Mouse (Mus musculus): Measurements from ENCODE around the gene Chd6. TPM values are rescaled to one million over a fixed set of nuclear protein-coding genes. Genes with fewer than 3 reads are reported as not detected.

Chd6 gene
- polyA plus RNA-seq, 1 experiment from 2014 or later = 32.1 TPM

GRCm38 (mm10) chr2:161024606-161025005 lies 84.3 kb downstream of the Chd6 start:
- WGBS = 87% methylated on average over 1 of the region's 1 CpGs
- no peak overlapping the region for H3K27ac ChIP-seq (replicated peaks)
- H3K27me3 ChIP-seq (replicated peaks) = no peaks in the 10 kb centered on the region
- H3K4me1 ChIP-seq = no peaks in the 10 kb centered on the region
- no peak overlapping the region for H3K4me3 ChIP-seq (replicated peaks)
- no peaks in the 10 kb centered on the region for H3K9me3 ChIP-seq (replicated peaks)
- H3K4me2 ChIP-seq = no peak overlapping the region
- ATAC-seq (ENCODE audit: low FRiP score) = no peak
- H3K9ac ChIP-seq (replicated peaks) = no peak overlapping the region
- H3K36me3 ChIP-seq = peaks cover 58% of the 10 kb centered on the region

DNA sequence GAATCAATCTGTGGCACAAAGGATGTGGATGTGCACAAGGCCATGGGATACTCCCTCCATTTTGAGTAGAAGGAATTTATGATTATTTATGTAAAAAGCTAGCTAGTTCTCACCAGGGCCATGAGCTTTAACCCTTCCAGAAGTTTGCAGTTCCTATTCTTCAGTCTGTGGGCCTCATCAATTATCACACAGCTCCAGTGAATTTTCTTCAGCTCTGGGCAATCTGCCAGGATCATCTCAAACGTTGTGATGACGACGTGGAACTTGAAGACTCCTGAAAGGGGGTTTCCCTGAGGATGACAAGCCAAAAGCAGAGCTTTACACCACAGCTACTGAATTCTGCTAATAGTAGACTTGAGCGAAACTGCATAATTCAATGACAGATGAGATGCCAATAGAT lies 91.0 kb downstream of the Chd6 start:
- no peak for ATAC-seq (ENCODE audit: low FRiP score)
- Histone ChIP-seq H3K27ac (replicated peaks) (no peak overlapping the region), H3K9ac (replicated peaks) (no peak overlapping the region), H3K4me1 (no peaks in the 10 kb centered on the region), H3K36me3 (peaks cover 75% of the 10 kb centered on the region), H3K4me3 (replicated peaks) (no peak overlapping the region), H3K9me3 (replicated peaks) (no peaks in the 10 kb centered on the region), H3K4me2 (no peak overlapping the region), H3K27me3 (replicated peaks) (no peaks in the 10 kb centered on the region)
- 42% methylated on average over 4 of the region's 4 CpGs for WGBS

- Histone ChIP-seq H3K9ac (replicated peaks) (no peak overlapping the region), H3K36me3 (peaks cover 80% of the 10 kb centered on the region), H3K9me3 (replicated peaks) (no peaks in the 10 kb centered on the region), H3K4me3 (replicated peaks) (no peak overlapping the region), H3K27ac (replicated peaks) (no peak overlapping the region), H3K4me1 (no peaks in the 10 kb centered on the region), H3K27me3 (replicated peaks) (no peaks in the 10 kb centered on the region), H3K4me2 (no peak overlapping the region)
- no peak for ATAC-seq (ENCODE audit: low FRiP score)
- 95% methylated on average over 16 of the region's 16 CpGs for WGBS
Measured at GRCm38 (mm10) chr2:161012577-161013251, 96.2 kb downstream of the Chd6 start.

- peaks cover 37% of the 10 kb centered on the region for H3K36me3 ChIP-seq
- no peaks in the 10 kb centered on the region for H3K27me3 ChIP-seq (replicated peaks)
- no peaks in the 10 kb centered on the region for H3K9me3 ChIP-seq (replicated peaks)
- H3K4me3 ChIP-seq (replicated peaks) = no peak overlapping the region
- WGBS = 78% methylated on average over 3 of the region's 3 CpGs
- ATAC-seq (ENCODE audit: low FRiP score) = no peak
- H3K27ac ChIP-seq (replicated peaks) = no peak overlapping the region
- no peak overlapping the region for H3K9ac ChIP-seq (replicated peaks)
- H3K4me2 ChIP-seq = no peak overlapping the region
- no peaks in the 10 kb centered on the region for H3K4me1 ChIP-seq
Measured at GRCm38 (mm10) chr2:161004338-161004737, 104.5 kb downstream of the Chd6 start.

DNA sequence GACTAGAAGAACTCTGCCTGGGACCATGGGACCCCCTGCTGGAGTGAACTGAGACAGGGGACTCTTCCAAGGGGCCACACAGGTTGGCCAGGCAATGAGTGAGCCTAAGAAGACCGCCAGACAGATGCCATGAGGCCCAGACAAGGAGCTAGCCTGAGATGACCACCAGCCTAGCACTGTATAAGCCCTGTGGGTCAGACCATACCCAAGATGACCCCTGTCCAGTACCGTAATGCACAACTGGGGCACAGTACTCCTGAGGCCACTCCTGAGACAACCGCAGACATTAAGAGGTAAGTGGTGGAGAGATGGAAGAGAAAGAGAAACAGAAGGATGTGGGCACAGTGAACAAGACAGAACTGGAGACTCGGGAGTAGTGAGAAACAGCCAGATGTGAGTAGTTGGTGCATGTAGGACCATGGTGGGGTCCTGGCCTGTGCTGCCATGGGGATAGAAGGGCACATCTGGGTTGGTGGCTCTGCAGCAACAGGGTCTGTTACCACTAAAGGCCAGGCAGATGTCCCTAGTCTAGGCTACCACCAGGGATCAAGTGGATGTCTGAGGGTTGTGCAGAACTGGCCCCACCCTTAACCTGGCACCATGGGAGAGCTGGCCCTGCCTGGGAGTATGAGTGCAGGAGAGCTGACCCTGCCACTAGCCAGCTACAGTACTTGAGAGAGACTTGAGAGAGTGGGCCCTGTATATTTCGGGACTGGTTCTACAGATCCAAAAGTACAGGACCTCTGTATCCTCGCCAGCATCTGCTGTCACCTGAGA lies 111.7 kb downstream of the Chd6 start:
- 95% methylated on average over 6 of the region's 6 CpGs for WGBS
- Histone ChIP-seq H3K9ac (replicated peaks) (no peak overlapping the region), H3K27ac (replicated peaks) (no peak overlapping the region), H3K4me2 (no peak overlapping the region), H3K36me3 (peaks cover 3% of the 10 kb centered on the region; the same call in 1 of the 2 replicates), H3K27me3 (replicated peaks) (no peaks in the 10 kb centered on the region), H3K4me1 (no peaks in the 10 kb centered on the region), H3K4me3 (replicated peaks) (no peak overlapping the region), H3K9me3 (replicated peaks) (no peaks in the 10 kb centered on the region)
- no peak for ATAC-seq (ENCODE audit: low FRiP score)

DNA sequence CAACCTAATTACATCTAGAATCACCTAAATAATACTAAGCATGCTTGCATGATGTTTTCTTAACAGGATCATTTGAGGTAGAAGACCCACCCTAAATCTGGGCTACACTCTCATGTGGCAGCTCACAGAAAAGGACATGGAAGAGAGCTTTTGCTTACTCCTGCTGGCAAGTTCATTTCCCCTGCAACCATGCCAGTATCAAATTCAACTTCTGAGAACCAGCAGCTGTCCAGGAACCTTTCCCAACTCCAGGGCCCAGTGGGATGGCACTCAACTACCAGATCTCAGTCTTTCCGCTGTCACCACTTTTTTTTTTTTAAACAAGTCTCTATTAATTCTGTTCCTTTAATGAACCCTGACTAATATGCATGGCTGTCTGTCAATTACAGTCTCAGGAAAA lies 114.7 kb downstream of the Chd6 start:
- no peaks in the 10 kb centered on the region for H3K4me1 ChIP-seq
- H3K4me2 ChIP-seq = no peak overlapping the region
- H3K9ac ChIP-seq (replicated peaks) = no peak overlapping the region
- WGBS = 52% methylated on average over 1 of the region's 1 CpGs
- ATAC-seq (ENCODE audit: low FRiP score) = no peak
- no peaks in the 10 kb centered on the region for H3K27me3 ChIP-seq (replicated peaks)
- peaks cover 16% of the 10 kb centered on the region for H3K36me3 ChIP-seq
- no peak overlapping the region for H3K4me3 ChIP-seq (replicated peaks)
- H3K27ac ChIP-seq (replicated peaks) = no peak overlapping the region
- H3K9me3 ChIP-seq (replicated peaks) = no peaks in the 10 kb centered on the region

- H3K4me1 ChIP-seq = no peaks in the 10 kb centered on the region
- ATAC-seq (ENCODE audit: low FRiP score) = no peak
- H3K4me2 ChIP-seq = no peak overlapping the region
- WGBS = 94% methylated on average over 3 of the region's 3 CpGs
- no peaks in the 10 kb centered on the region for H3K9me3 ChIP-seq (replicated peaks)
- H3K27me3 ChIP-seq (replicated peaks) = no peaks in the 10 kb centered on the region
- H3K9ac ChIP-seq (replicated peaks) = no peak overlapping the region
- H3K4me3 ChIP-seq (replicated peaks) = no peak overlapping the region
- H3K27ac ChIP-seq (replicated peaks) = no peak overlapping the region
- peaks cover 27% of the 10 kb centered on the region for H3K36me3 ChIP-seq
Measured at GRCm38 (mm10) chr2:160992465-160992864, 116.4 kb downstream of the Chd6 start.

GRCm38 (mm10) chr2:160990339-160991070 lies 118.4 kb downstream of the Chd6 start:
- Histone ChIP-seq H3K4me3 (replicated peaks) (no peak overlapping the region), H3K27me3 (replicated peaks) (no peaks in the 10 kb centered on the region), H3K36me3 (peaks cover 39% of the 10 kb centered on the region), H3K4me1 (no peaks in the 10 kb centered on the region), H3K9me3 (replicated peaks) (no peaks in the 10 kb centered on the region), H3K27ac (replicated peaks) (no peak overlapping the region), H3K4me2 (no peak overlapping the region), H3K9ac (replicated peaks) (no peak overlapping the region)
- ATAC-seq (ENCODE audit: low FRiP score) = no peak
- WGBS = 89% methylated on average over 6 of the region's 6 CpGs

- Histone ChIP-seq H3K9me3 (replicated peaks) (no peaks in the 10 kb centered on the region), H3K4me3 (replicated peaks) (no peak overlapping the region), H3K27ac (replicated peaks) (no peak overlapping the region), H3K4me2 (no peak overlapping the region), H3K36me3 (peaks cover 65% of the 10 kb centered on the region), H3K9ac (replicated peaks) (no peak overlapping the region), H3K4me1 (no peaks in the 10 kb centered on the region), H3K27me3 (replicated peaks) (no peaks in the 10 kb centered on the region)
- no peak for ATAC-seq (ENCODE audit: low FRiP score)
Measured at GRCm38 (mm10) chr2:160987503-160987902, 121.4 kb downstream of the Chd6 start.

- Histone ChIP-seq H3K27me3 (replicated peaks) (no peaks in the 10 kb centered on the region), H3K27ac (replicated peaks) (no peak overlapping the region), H3K9ac (replicated peaks) (no peak overlapping the region), H3K36me3 (peaks cover 76% of the 10 kb centered on the region), H3K4me3 (replicated peaks) (no peak overlapping the region), H3K4me1 (no peaks in the 10 kb centered on the region), H3K9me3 (replicated peaks) (no peaks in the 10 kb centered on the region), H3K4me2 (no peak overlapping the region)
- ATAC-seq (ENCODE audit: low FRiP score) = no peak
- 89% methylated on average over 3 of the region's 3 CpGs for WGBS
Measured at GRCm38 (mm10) chr2:160982636-160983035, 126.2 kb downstream of the Chd6 start.

DNA sequence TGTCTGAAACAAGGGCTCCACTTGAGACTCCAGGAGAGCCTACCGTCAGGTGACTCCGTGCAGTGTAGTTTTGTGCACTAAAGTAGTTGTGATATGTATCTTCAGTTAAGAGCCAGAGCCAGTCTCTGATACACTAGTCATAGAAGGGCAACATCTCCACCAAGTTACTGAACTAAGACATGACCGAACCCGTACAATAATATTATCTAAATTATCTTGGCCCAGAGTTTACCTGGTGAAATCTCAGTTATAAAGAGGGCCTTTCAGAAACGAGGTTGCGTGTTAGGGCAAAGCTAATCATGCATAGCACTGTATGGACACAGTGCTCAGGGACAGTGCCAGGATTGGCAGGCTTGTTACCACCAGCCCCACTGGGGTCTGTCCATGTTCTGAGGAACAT lies 127.1 kb downstream of the Chd6 start:
- no peak overlapping the region for H3K9ac ChIP-seq (replicated peaks)
- H3K4me2 ChIP-seq = no peak overlapping the region
- no peak for ATAC-seq (ENCODE audit: low FRiP score)
- H3K27ac ChIP-seq (replicated peaks) = no peak overlapping the region
- H3K27me3 ChIP-seq (replicated peaks) = no peaks in the 10 kb centered on the region
- H3K4me1 ChIP-seq = no peaks in the 10 kb centered on the region
- no peaks in the 10 kb centered on the region for H3K9me3 ChIP-seq (replicated peaks)
- WGBS = 94% methylated on average over 6 of the region's 6 CpGs
- H3K4me3 ChIP-seq (replicated peaks) = no peak overlapping the region
- H3K36me3 ChIP-seq = peaks cover 76% of the 10 kb centered on the region

- peaks cover 63% of the 10 kb centered on the region for H3K36me3 ChIP-seq
- WGBS = 88% methylated on average over 1 of the region's 1 CpGs
- no peak overlapping the region for H3K9ac ChIP-seq (replicated peaks)
- H3K4me2 ChIP-seq = no peak overlapping the region
- H3K27me3 ChIP-seq (replicated peaks) = no peaks in the 10 kb centered on the region
- no peak for ATAC-seq (ENCODE audit: low FRiP score)
- no peak overlapping the region for H3K4me3 ChIP-seq (replicated peaks)
- H3K4me1 ChIP-seq = no peaks in the 10 kb centered on the region
- H3K9me3 ChIP-seq (replicated peaks) = no peaks in the 10 kb centered on the region
- H3K27ac ChIP-seq (replicated peaks) = no peak overlapping the region
Measured at GRCm38 (mm10) chr2:160978651-160979050, 130.2 kb downstream of the Chd6 start.
